In genomic region chr4:121002400-121003171, GRCm38 (mm10) we compare ENCODE assay signal across 9 mouse cellular contexts. TPM values are rescaled to one million over a fixed set of nuclear protein-coding genes. Genes with fewer than 3 reads are reported as not detected.
DNase-seq lines count a peak whose midpoint lies in the region; ATAC-seq lines count a peak whose summit lies in the region.
"Had no signal": no experiment of that assay in that cellular context is flagged by ENCODE, and none has a peak within 500 bp of the region (broad histone marks: within the 10 kb centered on the region; RNA-seq: fewer than 3 reads in every experiment).

No protein-coding gene starts in this region.

- no peak overlapping the region for H3K9ac ChIP-seq in midbrain, embryonic 11.5 days (ENCODE audit: low read length)

- intact Hi-C loops in heart, postnatal 10 days (cut with DNase I) = no loop called here

- peak overlapping the region; percentile 12; the same call in 1 of the 2 replicates for H3K4me2 ChIP-seq in midbrain, embryonic 11.5 days

- H3K27ac ChIP-seq in hindbrain, embryonic 10.5 days = peak overlapping the region; percentile 71
- H3K27ac ChIP-seq in midbrain, embryonic 11.5 days (ENCODE audit: low read depth, low read length) = peak overlapping the region; percentile 49; the same call in 1 of the 2 replicates

- peak overlapping the region; percentile 5; the same call in 1 of the 2 replicates for H3K4me3 ChIP-seq in hindbrain, embryonic 10.5 days
- no peak overlapping the region for H3K4me3 ChIP-seq in midbrain, embryonic 11.5 days (ENCODE audit: low read depth, low read length)

- DNase-seq in heart, postnatal 10 days = peak; percentile 18 to 21
- no peak for DNase-seq in heart, postnatal 4 days
- peak; percentile 40 to 51 for DNase-seq in cerebellum, adult 18-20 months
- DNase-seq in hindbrain, embryonic 10.5 days (ENCODE audit: low spot score) = peak; percentile 53
- DNase-seq in midbrain, embryonic 11.5 days (ENCODE audit: low spot score, missing footprints) = peak; percentile 88
- DNase-seq in thymus, postnatal 25 days = peak; percentile 54
- no peak for DNase-seq in urinary bladder, postnatal 36 days (ENCODE audit: low spot score in 2 of 2)

- H3K27me3 ChIP-seq in hindbrain, embryonic 10.5 days (ENCODE audit: insufficient read depth, poor library complexity, severe bottlenecking) = peaks cover 5% of the 10 kb centered on the region; the same call in 1 of the 2 replicates
- H3K27me3 ChIP-seq in midbrain, embryonic 11.5 days (ENCODE audit: control insufficient read depth, insufficient read depth, low read length) = no peaks in the 10 kb centered on the region; the same call in 1 of the 2 replicates

- H3K4me1 ChIP-seq in hindbrain, embryonic 10.5 days (replicated peaks) = peaks cover 33% of the 10 kb centered on the region
- peaks cover 17% of the 10 kb centered on the region for H3K4me1 ChIP-seq in midbrain, embryonic 11.5 days (ENCODE audit: control insufficient read depth, insufficient read depth, low read length)

- no peaks in the 10 kb centered on the region for H3K36me3 ChIP-seq in hindbrain, embryonic 10.5 days
- no peaks in the 10 kb centered on the region for H3K36me3 ChIP-seq in midbrain, embryonic 11.5 days (ENCODE audit: control insufficient read depth, insufficient read depth, low read length)

- 13% methylated on average over 8 of the region's 8 CpGs for WGBS in hindbrain, embryonic 10.5 days
- 10% methylated on average over 8 of the region's 8 CpGs for WGBS in midbrain, embryonic 11.5 days

- no peaks in the 10 kb centered on the region for H3K9me3 ChIP-seq in hindbrain, embryonic 10.5 days
- no peaks in the 10 kb centered on the region for H3K9me3 ChIP-seq in midbrain, embryonic 11.5 days (ENCODE audit: control insufficient read depth, low read length)
- H3K9me3 ChIP-seq: G1E had no signal

- ATAC-seq in midbrain, embryonic 11.5 days (ENCODE audit: low FRiP score) = peak; percentile 75
- ATAC-seq in megakaryocyte-erythroid progenitor cell, adult 5-6 weeks (replicated peaks; ENCODE audit: low FRiP score, low TSS enrichment, poor library complexity, severe bottlenecking) = no peak

RNA-seq across cellular contexts. Expression of gene Smap2, which starts 14.5 kb away (rescaled TPM):
- 10 to 100 TPM; 29.9 to 32.8 TPM for total RNA-seq in heart, postnatal 10 days (2021)
- 10 to 100 TPM; 29.2 to 31.0 TPM for total RNA-seq in heart, postnatal 4 days (2021)
- 15.2 and 19.2 TPM in 2 replicates for polyA plus RNA-seq in hindbrain, embryonic 10.5 days (2016; fragmentation: Nextera tagmentation; extraction: Ambion mirVana)
- 17.6 and 18.1 TPM in 2 replicates for polyA plus RNA-seq in midbrain, embryonic 11.5 days (2014; fragmentation: Nextera tagmentation; extraction: Ambion mirVana)
- total RNA-seq in megakaryocyte-erythroid progenitor cell, adult 5-6 weeks (2014; fragmentation: Nextera tagmentation) = 157 and 168 TPM in 2 replicates
- total RNA-seq in megakaryocyte-erythroid progenitor cell, adult 5-6 weeks (2017) = 84.1 and 87.3 TPM in 2 replicates

RNA-seq across cellular contexts. Expression of gene Col9a2, which starts 36.6 kb away (rescaled TPM):
- total RNA-seq in heart, postnatal 10 days (2021) = 1 to 10 TPM; 1.1 to 1.2 TPM
- 1 to 10 TPM; 3.0 TPM for total RNA-seq in heart, postnatal 4 days (2021)
- polyA plus RNA-seq in hindbrain, embryonic 10.5 days (2016; fragmentation: Nextera tagmentation; extraction: Ambion mirVana) = 6.4 and 6.5 TPM in 2 replicates
- 2.3 TPM in 2 replicates for polyA plus RNA-seq in midbrain, embryonic 11.5 days (2014; fragmentation: Nextera tagmentation; extraction: Ambion mirVana)
- not detected in 2 replicates for total RNA-seq in megakaryocyte-erythroid progenitor cell, adult 5-6 weeks (2014; fragmentation: Nextera tagmentation)
- total RNA-seq in megakaryocyte-erythroid progenitor cell, adult 5-6 weeks (2017) = not detected in 2 replicates
- total RNA-seq: G1E had no signal
- polyA plus RNA-seq: G1E had no signal

RNA-seq across cellular contexts. Expression of gene Zfp69, which starts 51.1 kb away (rescaled TPM):
- 1 to 10 TPM; 4.1 to 4.6 TPM for total RNA-seq in heart, postnatal 10 days (2021)
- 1 to 10 TPM; 5.6 to 6.1 TPM for total RNA-seq in heart, postnatal 4 days (2021)
- 9.2 and 9.3 TPM in 2 replicates for polyA plus RNA-seq in hindbrain, embryonic 10.5 days (2016; fragmentation: Nextera tagmentation; extraction: Ambion mirVana)
- 9.0 and 9.6 TPM in 2 replicates for polyA plus RNA-seq in midbrain, embryonic 11.5 days (2014; fragmentation: Nextera tagmentation; extraction: Ambion mirVana)
- total RNA-seq in megakaryocyte-erythroid progenitor cell, adult 5-6 weeks (2014; fragmentation: Nextera tagmentation) = 3.1 and 9.1 TPM in 2 replicates
- 2.3 and 7.8 TPM in 2 replicates for total RNA-seq in megakaryocyte-erythroid progenitor cell, adult 5-6 weeks (2017)

Comparison
In these comparisons a context has a peak if more than half of its experiments do, and no peak if none do; other contexts are left out.
1. DNase-seq: peak in heart, postnatal 10 days (2 of 2), cerebellum, adult 18-20 months (2 of 2), hindbrain, embryonic 10.5 days (single experiment), midbrain, embryonic 11.5 days (single experiment) and thymus, postnatal 25 days (single experiment); none in heart, postnatal 4 days (single experiment) and urinary bladder, postnatal 36 days (0 of 2).